Mouse (Mus musculus) cerebellum, postnatal 36 days (tissue): ENCODE data around the gene Trafd1.

Experiments
- DNase-seq, 2 experiments: peaks; one replicate each; pipeline ENCODE4 v3.0.0; 2021 to 2022; ENCODE audit warnings: mixed read lengths in 2 of 2

Trafd1 gene

DNA sequence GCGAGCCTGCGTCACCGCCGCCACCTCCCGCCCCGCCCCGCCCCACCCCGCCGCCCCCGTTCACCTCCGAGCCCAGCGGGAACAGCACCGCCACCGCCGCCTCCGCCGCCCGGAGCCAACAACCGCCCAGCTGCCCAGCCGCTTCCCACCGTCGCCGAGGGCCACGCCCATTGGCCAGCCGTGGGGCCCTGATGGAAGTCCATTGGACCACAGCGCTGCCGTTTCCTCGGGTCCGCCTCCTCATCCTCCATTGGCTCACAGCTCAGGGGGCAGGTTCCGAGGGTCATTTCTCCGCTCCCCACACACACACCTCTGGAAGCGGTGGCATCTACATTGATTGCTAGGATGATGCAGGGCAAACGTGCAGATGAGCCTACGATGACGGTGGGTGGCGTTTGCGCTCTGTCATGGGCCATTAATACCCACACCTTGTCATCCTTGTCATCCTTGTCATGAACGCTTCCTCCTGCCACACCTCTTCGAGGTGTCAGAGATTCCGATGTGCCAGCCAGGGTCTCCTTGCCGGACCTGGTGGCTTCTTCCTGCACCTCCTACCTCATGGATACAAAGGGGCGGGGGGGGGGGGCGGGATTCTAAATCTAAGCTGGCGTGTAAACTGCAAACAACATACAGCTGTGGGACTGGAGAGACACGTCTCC, at the start of gene Trafd1:
Gene Trafd1 (minus strand): TSS at position 172 of the 659 bp plus-strand sequence.
- DNase-seq = peak; percentile 90 to 96

DNA sequence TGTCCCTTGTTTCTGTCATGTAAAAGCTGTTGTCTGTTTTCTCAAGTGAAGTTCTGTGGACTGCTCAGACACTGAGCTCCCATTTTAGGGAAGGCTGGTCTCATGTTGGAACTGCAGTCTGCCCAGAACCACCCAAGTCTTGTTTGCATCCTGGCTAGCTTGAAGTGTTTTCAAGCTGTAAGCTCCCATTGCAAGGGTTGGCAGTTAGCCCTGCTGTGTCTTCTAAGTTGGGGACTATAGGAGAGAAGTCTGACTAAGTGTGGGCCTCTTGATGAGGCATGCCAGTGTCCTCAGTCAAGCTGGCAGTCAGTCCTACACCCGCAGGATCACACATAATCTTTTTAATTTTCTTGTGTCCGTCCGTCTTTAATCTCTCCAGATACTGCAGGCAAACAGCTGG, 43.5 kb upstream of the Trafd1 start:
- no peak for DNase-seq

DNA sequence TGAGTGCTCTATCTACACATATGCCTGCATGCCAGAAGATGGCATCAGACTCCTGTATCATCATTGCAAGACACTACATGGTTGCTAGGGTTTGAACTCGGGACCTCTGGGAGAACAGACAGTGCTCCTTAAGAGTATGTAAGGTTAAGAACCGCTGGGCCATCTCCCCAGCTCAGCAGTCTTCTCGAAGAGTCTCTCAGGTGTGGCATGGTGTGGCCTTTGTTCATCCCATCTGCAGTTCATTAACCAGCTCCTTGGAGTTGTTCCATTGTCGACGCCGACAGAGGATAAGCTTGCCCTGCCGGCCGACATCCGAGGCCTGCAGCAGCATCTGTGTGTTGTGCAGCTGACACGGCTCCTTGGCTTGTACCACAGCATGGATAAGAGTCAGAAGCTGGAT, 37.9 kb upstream of the Trafd1 start:
- no peak for DNase-seq

DNA sequence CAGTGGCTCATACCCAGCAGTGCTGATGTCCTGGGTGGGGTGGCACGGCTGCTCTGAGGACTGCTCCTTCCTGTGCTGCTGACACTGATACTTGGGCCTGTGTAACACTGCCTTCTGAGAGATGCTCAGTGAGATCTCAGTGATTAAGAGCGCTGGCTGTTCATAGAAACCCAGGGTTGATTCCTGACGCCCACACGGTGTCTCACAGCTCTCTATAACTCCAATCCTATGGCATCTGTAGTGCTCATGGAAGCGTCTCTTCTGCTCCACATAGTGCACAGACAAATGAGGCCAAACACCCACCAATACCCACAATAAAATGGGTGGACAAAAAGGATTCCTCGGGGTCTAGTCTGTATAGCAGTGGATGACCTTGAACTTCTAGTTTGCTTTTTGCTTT, 37.4 kb upstream of the Trafd1 start:
- DNase-seq = no peak

DNA sequence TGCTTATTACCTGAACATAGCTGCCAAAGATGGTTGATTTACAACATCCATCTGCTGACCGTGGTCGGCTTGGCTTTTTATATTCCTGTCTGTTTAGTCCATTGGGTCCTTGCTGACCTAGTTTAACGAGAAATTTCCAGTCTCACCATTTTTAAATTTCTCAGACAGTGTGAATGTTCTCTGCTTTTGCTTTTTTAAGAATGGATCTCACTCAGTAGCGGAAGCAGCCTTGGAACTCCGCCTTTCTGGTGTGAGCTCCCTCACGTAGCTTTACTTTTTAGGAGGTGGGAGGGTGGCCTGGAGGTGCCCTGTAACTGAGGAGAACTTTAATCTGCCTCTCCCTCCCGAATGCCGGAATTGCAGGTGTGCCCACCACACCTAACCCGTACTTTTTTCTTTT, 35.3 kb upstream of the Trafd1 start:
- no peak for DNase-seq

DNA sequence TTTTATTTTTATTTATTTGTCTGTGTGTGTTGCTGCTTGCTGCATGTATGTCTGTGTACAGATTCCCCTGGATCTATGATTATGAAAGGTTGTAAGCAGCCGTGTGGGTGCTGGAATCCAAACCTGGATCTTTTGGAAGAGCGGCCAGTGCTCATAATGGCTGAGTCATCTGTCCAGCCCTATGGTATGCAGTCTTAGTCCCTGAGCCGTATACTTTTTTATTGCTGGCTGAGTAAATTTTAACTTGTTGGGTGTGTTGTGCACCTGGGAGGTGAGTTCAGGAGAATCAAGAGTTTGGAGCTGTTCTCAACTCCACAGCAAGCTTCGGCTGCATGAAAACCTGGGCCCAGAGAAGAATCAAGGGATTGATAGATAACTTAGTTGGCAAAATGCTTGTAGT, 25.5 kb upstream of the Trafd1 start:
- DNase-seq = no peak

DNA sequence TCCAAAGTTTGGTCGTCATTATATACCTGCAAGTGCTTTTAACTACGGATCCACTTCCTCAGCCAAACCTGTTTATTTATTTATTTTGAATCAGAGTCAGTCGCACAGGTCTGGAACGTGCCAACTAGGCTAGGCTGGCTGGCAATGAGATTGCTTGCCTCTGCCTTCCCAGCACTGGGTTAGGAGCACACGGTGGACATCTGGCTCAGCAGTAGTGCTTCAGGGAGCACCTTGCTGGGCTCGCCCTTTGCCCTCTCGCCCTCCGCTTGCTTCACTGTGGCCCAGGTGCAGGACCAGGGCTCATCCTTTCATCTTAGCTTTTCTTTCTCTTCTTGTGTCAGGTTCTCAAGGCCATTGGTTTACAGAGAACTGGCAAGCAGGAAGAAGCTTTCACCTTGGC, 22.4 kb upstream of the Trafd1 start:
- no peak for DNase-seq

DNA sequence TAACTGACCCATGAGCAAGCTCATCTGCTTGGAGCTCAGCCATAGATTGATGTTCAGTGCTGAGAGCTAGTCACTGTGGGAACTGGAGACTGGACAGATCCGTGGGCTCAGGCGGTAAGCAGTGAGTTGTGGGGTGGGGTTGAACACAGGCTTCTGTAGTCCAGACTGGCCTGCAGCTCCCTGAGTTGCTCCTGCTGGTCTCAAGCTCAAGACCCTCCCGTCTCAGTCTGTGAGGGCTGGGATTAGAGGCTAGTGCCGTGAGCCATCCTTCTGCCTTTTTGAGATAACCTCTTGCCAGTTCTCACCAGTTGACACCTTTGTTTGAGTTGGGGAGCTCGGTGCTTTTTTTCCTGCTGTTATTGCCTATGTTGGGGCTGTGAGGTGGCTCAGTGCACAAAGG, 15.4 kb upstream of the Trafd1 start:
- DNase-seq = no peak

DNA sequence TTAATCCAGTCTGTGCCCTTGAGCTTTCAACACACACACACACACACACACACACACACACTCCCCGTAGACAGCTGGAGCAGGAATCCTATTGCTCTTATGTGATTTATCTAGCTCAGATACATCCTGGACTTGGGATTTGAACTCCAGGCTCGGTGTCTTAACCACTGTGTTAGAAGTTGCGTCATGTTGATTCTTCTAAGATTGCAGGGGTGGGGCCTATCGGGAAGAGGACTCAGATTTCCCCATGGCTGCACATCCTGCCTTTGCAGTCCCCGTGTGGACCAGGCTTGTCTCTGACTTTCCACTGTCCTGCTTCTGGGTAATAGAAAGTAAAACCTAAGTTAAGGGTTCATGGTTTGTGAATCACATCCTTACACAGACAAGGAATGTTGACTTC, 14.6 kb upstream of the Trafd1 start:
- no peak for DNase-seq

DNA sequence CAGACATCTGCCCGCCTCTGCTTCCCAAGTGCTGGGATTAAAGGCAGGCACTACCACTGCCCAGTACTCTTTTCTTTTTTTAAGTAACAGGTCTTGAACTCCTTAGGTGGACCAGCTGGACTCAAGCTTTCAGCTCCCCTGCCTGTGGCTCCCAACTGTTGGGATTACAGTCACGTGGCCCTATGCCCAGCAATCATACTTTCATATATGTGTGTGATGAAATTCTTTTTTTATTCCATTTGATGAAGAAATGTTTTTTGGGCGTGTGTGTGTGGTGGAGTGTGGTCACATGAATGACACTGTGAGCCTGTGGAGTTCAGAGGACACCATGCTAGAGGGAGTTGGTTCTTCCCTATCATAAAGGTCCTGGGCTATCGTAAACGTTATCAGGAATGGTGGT, 14.1 kb upstream of the Trafd1 start:
- DNase-seq = no peak

DNA sequence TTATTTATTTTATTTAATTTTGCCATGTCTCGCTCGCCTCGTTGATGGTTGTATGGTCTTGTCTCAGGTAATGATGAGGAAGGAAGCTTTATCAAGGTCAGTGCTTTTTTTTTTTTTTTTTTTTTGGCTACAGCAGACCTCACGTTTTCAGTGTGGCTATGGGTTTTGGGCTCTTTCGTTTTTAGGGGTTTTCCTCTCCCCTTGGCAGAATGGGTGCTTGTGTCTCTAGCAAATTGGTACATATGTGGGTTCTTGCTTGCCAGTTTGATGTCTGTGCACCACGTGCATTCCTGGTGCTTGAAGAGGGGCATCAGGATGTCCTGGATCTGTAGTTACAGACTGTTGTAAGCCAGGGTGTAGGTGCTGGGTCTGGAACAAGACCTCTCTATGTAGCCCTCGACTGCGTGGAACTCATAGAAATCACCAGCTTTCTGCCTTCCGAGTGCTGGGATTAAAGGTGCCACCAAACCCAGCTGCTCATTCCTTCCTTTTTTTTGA, 13.6 kb upstream of the Trafd1 start:
- DNase-seq = no peak

DNA sequence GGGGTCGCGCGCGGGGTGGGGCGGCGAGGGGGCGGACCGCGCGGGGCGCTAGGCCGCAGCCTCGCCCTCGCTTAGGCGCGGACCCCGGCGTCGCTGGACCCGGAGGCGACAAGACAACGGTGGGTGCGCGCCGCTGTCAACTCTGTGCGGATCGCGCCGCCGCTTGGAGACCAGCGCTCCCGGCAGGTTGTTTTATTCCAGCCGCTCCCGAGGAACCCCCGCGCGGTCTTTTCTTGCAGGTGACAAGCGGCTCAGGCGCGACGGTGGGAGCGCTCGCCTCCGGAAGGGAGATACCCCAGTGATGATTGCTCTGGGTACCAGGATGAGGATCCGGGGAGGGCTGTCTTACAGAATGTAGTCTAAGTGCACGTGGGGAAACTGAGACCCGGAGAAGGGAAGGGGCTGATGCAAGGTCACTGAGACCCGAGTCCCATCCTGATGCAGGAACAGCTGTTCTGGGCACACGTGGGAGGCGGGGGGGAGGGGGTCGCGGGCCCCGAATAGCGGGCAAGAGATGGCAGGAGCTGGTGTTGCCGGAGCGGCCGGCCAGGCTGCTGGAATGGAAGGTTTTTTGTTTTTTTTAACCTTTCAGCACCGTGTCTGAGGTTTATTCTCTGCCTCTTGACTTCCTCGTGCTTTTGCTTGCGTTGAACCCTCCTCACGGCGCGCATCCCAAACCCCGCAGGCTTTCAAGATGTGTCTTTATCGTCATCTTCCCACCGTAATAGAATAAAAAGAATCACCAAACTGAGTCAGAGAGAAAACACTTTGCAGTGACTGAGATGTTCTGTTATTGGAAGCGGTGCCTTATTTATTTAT, 12.9 kb upstream of the Trafd1 start:
- DNase-seq = no peak

DNA sequence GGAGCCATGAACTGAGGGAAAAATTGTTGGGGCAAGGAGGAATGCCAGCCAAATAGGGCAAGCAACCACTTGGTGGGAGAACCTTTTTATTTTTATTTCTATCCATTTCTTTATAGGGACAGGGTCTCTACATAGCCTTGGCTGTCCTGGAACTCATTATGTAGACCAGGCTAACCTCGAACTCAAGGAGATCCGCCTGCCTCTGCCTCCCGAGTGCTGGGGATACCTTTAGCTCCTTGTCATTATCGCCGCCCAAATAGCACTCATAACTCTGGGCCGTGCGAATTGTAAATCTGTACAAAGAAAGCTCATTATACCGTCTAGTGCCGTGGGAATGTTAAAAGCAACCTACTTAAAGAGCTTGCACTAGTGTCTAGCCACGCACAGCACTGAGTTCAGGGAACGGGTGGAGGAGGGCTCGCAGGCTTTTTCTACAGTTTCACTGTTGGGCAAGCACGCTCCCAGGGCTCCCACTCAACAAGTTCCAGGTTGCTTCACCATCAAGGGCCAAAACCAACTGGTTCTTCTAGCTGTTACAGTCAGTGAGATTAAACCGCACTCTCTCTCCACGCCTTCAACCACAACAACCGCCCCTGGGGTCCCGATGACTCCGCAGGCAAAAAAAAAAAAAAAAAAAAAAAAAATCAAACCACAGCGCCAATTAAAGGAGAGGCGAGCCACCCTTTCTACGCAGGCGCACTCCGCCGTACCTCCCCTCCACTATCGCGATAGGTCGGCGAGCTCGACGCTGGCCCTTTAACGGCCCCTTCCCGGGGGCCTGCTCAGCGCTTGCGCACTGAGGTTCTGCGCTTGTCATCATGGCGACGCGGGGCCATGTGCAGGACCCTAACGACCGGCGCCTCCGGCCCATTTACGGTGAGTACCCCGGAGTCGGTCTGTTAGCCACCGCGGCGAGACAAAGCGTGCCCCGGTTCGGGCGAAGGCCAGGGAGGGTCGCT, 12.0 kb upstream of the Trafd1 start, which contains the start of gene Naa25:
Gene Naa25 (plus strand): TSS at position 750 of the 959 bp plus-strand sequence.
- peak; percentile 91 to 95 for DNase-seq

DNA sequence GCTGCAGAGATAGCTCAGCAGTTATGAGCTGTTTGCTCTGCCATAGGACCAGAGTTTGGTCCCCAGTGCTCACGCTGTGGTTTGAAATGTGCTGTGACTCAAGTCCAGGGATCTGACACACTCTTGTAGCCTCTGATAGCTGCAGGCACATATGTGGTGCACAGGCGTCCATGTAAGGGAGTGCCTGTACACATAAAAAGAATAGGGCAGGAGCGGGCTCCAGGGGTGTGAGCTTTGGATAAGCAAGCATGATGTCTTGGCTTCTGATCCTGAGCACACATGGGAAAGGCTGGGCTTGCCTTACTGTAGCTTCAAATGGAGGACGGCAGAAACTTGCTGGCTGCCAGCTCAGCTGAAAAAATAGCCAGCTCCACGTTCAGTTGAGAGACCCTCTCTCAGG, 10.2 kb upstream of the Trafd1 start:
- DNase-seq = no peak

DNA sequence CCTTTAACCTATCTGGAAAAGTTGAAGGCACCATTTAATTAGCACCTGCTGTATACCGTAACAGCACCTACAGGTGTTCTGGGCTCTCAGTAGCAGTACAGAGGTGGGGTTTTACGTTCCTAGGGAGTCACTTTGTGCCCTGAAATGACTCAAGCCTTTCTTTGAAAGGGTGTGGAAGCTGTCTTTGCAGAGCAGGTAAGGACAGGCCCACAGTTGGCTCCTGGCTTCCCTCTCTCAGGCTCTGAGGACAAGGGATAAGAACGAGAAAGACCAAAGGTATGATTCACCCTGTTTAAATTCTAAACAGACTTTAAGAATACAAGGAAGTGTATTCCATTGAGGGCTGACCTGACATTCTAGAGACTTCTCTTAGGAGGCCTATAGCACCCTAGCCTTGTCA, 8.0 kb upstream of the Trafd1 start:
- DNase-seq = no peak

DNA sequence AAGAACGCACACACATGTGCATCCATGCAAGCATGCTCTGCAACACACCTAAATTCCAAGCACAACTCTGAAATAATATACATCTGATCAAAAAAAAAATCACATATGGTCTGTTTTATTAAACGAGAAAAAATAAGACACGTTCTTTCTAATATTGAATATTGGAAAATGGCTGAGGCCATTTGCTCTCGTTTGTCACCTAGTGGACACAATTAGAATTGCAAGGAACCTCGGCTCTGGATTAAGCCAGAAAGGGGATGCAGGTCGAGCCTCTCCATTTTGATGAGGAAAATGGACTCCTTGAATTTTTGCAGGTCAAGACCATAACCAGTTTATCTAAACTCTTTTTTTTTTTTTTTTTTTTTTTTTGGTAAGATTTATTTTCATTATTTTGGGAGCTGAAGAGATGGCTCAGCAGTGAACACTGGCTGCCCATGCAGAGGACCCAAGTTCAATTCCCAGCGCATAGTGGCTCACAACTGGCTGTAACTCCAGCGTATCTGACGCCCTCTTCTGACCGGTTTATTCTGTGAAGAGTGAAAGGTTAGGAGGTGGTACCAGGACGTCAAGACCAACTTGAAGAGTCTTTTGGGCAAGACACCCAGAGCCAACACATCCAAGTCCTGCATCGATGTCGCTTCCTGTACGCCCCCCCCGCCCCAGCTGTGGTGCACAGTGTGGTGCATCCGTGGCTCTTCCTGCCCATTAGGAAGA, 7.4 kb upstream of the Trafd1 start:
- DNase-seq = peak; percentile 32 to 56

DNA sequence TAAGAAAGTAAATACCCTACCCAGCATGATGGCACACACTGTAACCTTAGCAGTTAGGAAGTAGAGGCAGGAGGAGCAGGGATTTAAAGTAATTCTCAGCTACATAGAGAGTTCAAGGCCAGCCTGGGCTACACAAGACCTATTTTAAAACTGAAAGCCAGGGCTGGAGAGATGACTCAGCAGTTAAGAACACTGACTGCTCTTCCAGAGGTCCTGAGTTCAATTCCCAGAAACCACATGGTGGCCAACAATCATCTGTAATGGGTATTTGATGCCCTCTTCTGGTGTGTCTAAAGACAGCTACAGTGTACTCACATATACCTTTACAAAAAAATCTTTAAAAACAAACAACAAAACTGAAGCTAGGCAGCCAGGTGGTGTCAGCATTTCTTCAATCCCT, 4.3 kb upstream of the Trafd1 start:
- no peak for DNase-seq

DNA sequence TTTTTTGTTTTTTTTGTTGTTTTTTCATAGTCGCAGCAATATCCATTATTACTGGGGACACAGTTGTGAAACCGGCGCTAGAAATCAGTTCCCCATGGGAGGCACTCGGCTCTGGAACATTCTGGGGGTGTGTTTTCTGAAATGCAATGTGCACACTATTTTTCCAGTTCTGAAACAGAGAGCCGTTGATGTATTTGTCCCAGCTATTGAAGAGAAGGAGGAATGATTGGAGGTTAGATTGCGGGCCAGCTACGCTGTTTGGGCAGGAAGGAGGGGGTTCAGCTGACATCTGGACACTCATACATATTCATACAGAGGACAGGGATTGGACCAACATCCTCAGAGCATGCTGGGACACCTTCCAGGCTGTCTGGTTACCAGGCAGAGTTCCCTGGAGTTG, 3.7 kb upstream of the Trafd1 start:
- DNase-seq = no peak

DNA sequence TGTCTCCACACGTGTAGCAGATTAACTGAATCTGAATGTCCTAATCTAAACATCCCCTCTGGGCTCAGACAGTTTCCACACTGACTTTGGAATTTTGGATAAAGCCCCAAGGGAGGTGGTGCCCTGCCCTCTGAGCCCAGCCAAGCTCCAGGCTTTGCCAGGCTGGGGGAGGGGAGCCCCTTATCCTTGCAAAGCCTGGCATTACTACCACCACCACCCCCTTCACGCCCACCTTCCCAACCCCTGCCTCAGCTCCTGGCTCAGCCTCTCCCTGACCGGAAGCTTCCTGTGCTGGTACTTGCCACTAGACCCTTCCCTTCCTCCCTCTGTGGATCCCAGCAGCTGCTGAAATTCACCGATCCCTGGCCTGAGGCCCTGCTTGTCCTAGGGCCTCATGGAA, 1.7 kb upstream of the Trafd1 start:
- no peak for DNase-seq

DNA sequence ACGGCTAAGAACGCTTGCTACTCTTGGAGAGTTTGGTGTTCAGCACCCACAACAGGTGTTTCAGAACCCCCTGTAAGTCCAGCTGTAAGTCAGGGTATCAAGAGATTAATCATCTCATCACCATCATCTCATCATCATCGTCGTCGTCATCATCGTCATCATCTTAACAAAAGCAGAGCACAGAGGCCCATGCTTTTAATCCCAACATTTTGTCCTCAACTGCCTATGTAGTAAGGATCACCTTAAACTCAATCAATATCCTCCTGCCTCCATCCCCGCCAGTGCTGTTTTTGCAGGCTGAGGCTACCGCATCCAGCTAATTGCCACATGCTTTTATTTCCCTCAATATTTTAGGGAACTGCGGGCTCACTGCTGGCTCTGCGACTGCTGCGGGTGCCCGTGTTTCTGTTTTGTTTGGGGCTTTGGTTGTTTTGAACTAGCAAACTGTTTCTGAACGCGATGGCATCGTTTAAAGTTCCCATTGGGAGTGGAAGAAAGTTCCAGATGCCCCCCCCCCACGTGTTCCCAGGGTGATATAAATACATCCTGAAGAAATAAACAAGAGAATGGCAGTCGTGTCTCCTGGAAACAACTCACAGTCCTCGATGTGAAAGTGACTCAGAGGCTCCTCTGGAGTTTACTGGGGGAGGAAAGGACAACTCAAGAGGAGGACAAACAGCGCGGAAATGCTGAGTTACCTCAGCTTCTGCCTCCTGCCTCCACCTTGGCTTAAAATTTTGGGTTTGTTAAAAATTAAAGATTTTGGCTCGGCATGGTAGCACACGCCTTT, 883 bp upstream of the Trafd1 start:
- no peak for DNase-seq

DNA sequence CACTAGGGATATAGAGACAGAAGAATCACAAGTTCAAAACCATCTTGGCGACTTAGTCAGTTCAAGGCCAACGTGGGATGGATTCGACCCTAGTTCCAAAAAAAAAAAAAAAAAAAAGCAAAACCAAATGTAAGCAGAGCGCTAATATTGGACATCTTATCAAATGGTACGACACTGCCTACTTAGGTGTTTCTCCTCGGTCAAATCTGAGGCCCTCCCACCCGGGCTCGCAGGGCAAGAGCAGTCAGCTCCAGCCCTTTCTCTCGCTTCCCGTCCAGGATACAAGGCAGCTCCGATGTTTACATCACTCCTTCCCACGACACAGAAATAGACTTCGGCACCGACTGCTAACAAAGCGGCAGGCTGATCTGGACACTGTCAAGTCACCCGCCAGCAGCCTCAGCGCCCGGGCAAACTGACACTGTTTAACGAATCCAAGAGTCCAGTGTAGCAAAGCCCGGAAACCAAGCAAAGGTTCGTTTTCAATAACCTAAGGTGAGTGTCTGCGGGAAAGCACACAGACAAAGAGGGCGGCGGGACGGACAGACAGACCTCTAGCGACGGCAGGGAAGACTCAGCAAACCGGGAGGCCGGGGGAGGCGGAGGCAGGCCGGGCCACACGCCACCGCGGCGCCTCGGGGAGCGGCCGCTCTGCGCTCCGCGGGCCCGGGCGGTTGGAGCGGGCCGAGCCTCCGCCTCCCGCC, 523 bp downstream of the Trafd1 start:
- peak in 1 of 2 experiments; percentile 70 for DNase-seq
